14 mouse cellular contexts compared by ENCODE assay signal in genomic region chr1:35106665-35107064, GRCm38 (mm10).
DNase-seq lines count a peak whose midpoint lies in the region; ATAC-seq and TF ChIP-seq lines count a peak whose summit lies in the region.
"Had no signal": no experiment of that assay in that cellular context is flagged by ENCODE, and none has a peak within 500 bp of the region (broad histone marks: within the 10 kb centered on the region; RNA-seq: fewer than 3 reads in every experiment).

No protein-coding gene starts in this region.

- 95% methylated on average over 1 of the region's 1 CpGs for WGBS in forebrain, embryonic 12.5 days
- WGBS in forebrain, embryonic 14.5 days = 81% methylated on average over 1 of the region's 1 CpGs
- 79% methylated on average over 1 of the region's 1 CpGs for WGBS in kidney, postnatal 0 days
- 82% methylated on average over 1 of the region's 1 CpGs for WGBS in forebrain, embryonic 15.5 days
- WGBS in midbrain, embryonic 15.5 days = 64% methylated on average over 1 of the region's 1 CpGs

- H3K36me3 ChIP-seq in forebrain, embryonic 12.5 days (replicated peaks) = no peaks in the 10 kb centered on the region
- H3K36me3 ChIP-seq in forebrain, embryonic 14.5 days (ENCODE audit: control insufficient read depth, insufficient read depth, low read length) = no peaks in the 10 kb centered on the region
- H3K36me3 ChIP-seq in kidney, postnatal 0 days (ENCODE audit: insufficient read depth, low read length) = no peaks in the 10 kb centered on the region
- no peaks in the 10 kb centered on the region for H3K36me3 ChIP-seq in forebrain, embryonic 15.5 days
- no peaks in the 10 kb centered on the region for H3K36me3 ChIP-seq in midbrain, embryonic 15.5 days (replicated peaks)
- H3K36me3 ChIP-seq: heart, embryonic 15.5 days had no signal

- TF ChIP-seq CTCF in kidney, postnatal 0 days (IDR thresholded peaks at IDR 0.05; ENCODE audit: low read depth) = no peak

- H3K27ac ChIP-seq in forebrain, embryonic 12.5 days = no peak overlapping the region
- no peak overlapping the region for H3K27ac ChIP-seq in forebrain, embryonic 14.5 days (ENCODE audit: low read depth, low read length)
- H3K27ac ChIP-seq in kidney, postnatal 0 days = no peak overlapping the region
- no peak overlapping the region for H3K27ac ChIP-seq in forebrain, embryonic 15.5 days (replicated peaks)
- no peak overlapping the region for H3K27ac ChIP-seq in midbrain, embryonic 15.5 days
- H3K27ac ChIP-seq: heart, embryonic 15.5 days had no signal

- no peak overlapping the region for H3K4me2 ChIP-seq in forebrain, embryonic 12.5 days
- no peak overlapping the region for H3K4me2 ChIP-seq in forebrain, embryonic 14.5 days (ENCODE audit: low read length)
- H3K4me2 ChIP-seq in kidney, postnatal 0 days (ENCODE audit: low read length) = no peak overlapping the region
- no peak overlapping the region for H3K4me2 ChIP-seq in forebrain, embryonic 15.5 days (replicated peaks)
- no peak overlapping the region for H3K4me2 ChIP-seq in midbrain, embryonic 15.5 days
- H3K4me2 ChIP-seq: heart, embryonic 15.5 days; lung, embryonic 14.5 days had no signal

- no peaks in the 10 kb centered on the region for H3K27me3 ChIP-seq in forebrain, embryonic 12.5 days
- H3K27me3 ChIP-seq in forebrain, embryonic 14.5 days (replicated peaks; ENCODE audit: control insufficient read depth, insufficient read depth, low read length) = no peaks in the 10 kb centered on the region
- no peaks in the 10 kb centered on the region for H3K27me3 ChIP-seq in kidney, postnatal 0 days (ENCODE audit: insufficient read depth, low read length)
- no peaks in the 10 kb centered on the region for H3K27me3 ChIP-seq in forebrain, embryonic 15.5 days
- H3K27me3 ChIP-seq in midbrain, embryonic 15.5 days (replicated peaks) = no peaks in the 10 kb centered on the region
- H3K27me3 ChIP-seq: heart, embryonic 15.5 days had no signal

- H3K9me3 ChIP-seq in forebrain, embryonic 12.5 days = no peaks in the 10 kb centered on the region
- no peaks in the 10 kb centered on the region for H3K9me3 ChIP-seq in forebrain, embryonic 14.5 days (replicated peaks; ENCODE audit: control insufficient read depth, low read length)
- H3K9me3 ChIP-seq in kidney, postnatal 0 days (replicated peaks; ENCODE audit: low read length) = no peaks in the 10 kb centered on the region
- no peaks in the 10 kb centered on the region for H3K9me3 ChIP-seq in forebrain, embryonic 15.5 days
- H3K9me3 ChIP-seq in midbrain, embryonic 15.5 days = no peaks in the 10 kb centered on the region
- H3K9me3 ChIP-seq: heart, embryonic 15.5 days had no signal

- H3K4me1 ChIP-seq in forebrain, embryonic 12.5 days = no peaks in the 10 kb centered on the region
- H3K4me1 ChIP-seq in forebrain, embryonic 14.5 days (ENCODE audit: control insufficient read depth, insufficient read depth, low read length) = no peaks in the 10 kb centered on the region
- no peaks in the 10 kb centered on the region for H3K4me1 ChIP-seq in kidney, postnatal 0 days (replicated peaks; ENCODE audit: insufficient read depth, low read length)
- H3K4me1 ChIP-seq in forebrain, embryonic 15.5 days = no peaks in the 10 kb centered on the region
- H3K4me1 ChIP-seq in midbrain, embryonic 15.5 days = no peaks in the 10 kb centered on the region
- H3K4me1 ChIP-seq: heart, embryonic 15.5 days had no signal

- H3K4me3 ChIP-seq in forebrain, embryonic 12.5 days (replicated peaks) = no peak overlapping the region
- no peak overlapping the region for H3K4me3 ChIP-seq in forebrain, embryonic 14.5 days (ENCODE audit: low read depth, low read length)
- no peak overlapping the region for H3K4me3 ChIP-seq in kidney, postnatal 0 days (replicated peaks; ENCODE audit: low read depth, low read length)
- H3K4me3 ChIP-seq in forebrain, embryonic 15.5 days = no peak overlapping the region
- no peak overlapping the region for H3K4me3 ChIP-seq in midbrain, embryonic 15.5 days
- H3K4me3 ChIP-seq: heart, embryonic 15.5 days had no signal

- H3K9ac ChIP-seq in forebrain, embryonic 12.5 days = no peak overlapping the region
- no peak overlapping the region for H3K9ac ChIP-seq in forebrain, embryonic 14.5 days (ENCODE audit: low read length)
- H3K9ac ChIP-seq in kidney, postnatal 0 days (ENCODE audit: low read depth, low read length) = no peak overlapping the region
- no peak overlapping the region for H3K9ac ChIP-seq in forebrain, embryonic 15.5 days (replicated peaks)
- no peak overlapping the region for H3K9ac ChIP-seq in midbrain, embryonic 15.5 days
- H3K9ac ChIP-seq: heart, embryonic 15.5 days; lung, embryonic 14.5 days had no signal

- ATAC-seq in forebrain, embryonic 12.5 days (ENCODE audit: low FRiP score) = 0 out of 2 replicates have a peak, but pooled peaks have one; percentile 44
- ATAC-seq in forebrain, embryonic 14.5 days = no peak
- ATAC-seq in kidney, postnatal 0 days (replicated peaks; ENCODE audit: low FRiP score, low read depth) = peak; percentile 68; the same call in 1 of the 2 replicates
- ATAC-seq in forebrain, embryonic 15.5 days (replicated peaks) = peak; percentile 57; the same call in 1 of the 2 replicates
- peak; percentile 54; the same call in 1 of the 2 replicates for ATAC-seq in midbrain, embryonic 15.5 days (replicated peaks)
- ATAC-seq: intestine, postnatal 0 days had no signal

- no peak for DNase-seq in forebrain, embryonic 14.5 days (ENCODE audit: low spot score)
- DNase-seq in kidney, postnatal 0 days (ENCODE audit: low spot score) = no peak
- no peak for DNase-seq in kidney, adult 9 months
- no peak for DNase-seq in cerebellum, postnatal 25 days
- DNase-seq in right cerebral cortex, postnatal 10 days (ENCODE audit: low spot score in 2 of 2) = no peak
- DNase-seq: adrenal gland, postnatal 14 days; gastrocnemius, postnatal 10 days; lung, embryonic 14.5 days; right cerebral cortex, postnatal 14 days had no signal
